Mouse (Mus musculus) megakaryocyte progenitor cell, adult 5-6 weeks (primary cell): ENCODE data around the gene Slc22a13. TPM values are rescaled to one million over a fixed set of nuclear protein-coding genes. Genes with fewer than 3 reads are reported as not detected.

Source experiments
- ATAC-seq: replicated peaks from 2 replicates; pipeline ENCODE4 v1.8.0; 2016; ENCODE audit warnings: mild to moderate bottlenecking, moderate TSS enrichment, inconsistent platforms; ENCODE audit not compliant: poor library complexity
- total RNA-seq, 2 experiments: library from RNA; stranded (forward) in 1 of 2; stranded (reverse) in 1 of 2; fragments of 157-497, 149-512 nt in 1 of 2; fragments of 200-1000 nt in 1 of 2; gene quantifications; 2 replicates each; pipeline versions ENCODE4 v1.2.3 to v1.2.4; 2015 to 2017

Slc22a13 gene
- total RNA-seq, 2 experiments from 2014 or later = not detected

DNA sequence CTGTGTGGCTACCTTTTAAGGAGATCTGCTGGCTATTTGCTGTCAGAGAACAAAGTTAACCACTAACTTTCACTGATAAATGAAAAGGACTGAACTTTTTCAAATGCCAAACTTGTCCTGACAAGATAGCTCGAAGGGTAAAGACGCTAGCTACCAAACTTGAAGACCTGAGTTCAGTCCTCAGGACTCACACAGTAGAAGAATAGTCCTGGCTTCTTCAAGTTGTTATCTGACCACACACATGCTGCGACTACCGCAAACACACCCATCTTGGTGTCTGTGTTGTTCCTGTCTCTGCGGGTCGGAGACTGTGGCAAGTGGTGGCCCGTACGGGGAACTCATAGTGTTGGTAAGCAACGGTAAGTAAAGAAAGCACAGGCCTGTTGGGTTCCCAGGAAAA lies 5.3 kb downstream of the Slc22a13 start:
- ATAC-seq = no peak

DNA sequence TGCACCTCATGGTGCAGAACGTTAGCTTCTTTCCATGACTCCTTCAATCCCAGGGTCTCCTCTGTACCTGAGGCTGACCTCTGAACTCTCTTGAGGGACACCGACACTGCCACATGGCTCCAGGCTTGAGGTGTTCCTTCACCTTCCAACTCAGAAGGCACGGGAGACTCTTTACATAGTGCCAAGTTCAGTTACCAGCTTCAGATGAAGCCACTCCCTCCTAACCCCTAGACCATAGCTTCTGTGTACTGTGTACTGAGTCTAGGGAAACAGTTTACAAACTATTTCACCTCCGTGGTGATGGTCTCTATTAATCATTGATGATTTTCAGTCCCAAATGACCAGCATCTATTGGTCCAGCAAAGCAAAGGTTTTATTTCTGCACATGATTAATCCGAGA lies 7.2 kb downstream of the Slc22a13 start:
- no peak for ATAC-seq

GRCm38 (mm10) chr9:119199151-119199861 lies 9.6 kb downstream of the Slc22a13 start:
- ATAC-seq = peak; percentile 23

DNA sequence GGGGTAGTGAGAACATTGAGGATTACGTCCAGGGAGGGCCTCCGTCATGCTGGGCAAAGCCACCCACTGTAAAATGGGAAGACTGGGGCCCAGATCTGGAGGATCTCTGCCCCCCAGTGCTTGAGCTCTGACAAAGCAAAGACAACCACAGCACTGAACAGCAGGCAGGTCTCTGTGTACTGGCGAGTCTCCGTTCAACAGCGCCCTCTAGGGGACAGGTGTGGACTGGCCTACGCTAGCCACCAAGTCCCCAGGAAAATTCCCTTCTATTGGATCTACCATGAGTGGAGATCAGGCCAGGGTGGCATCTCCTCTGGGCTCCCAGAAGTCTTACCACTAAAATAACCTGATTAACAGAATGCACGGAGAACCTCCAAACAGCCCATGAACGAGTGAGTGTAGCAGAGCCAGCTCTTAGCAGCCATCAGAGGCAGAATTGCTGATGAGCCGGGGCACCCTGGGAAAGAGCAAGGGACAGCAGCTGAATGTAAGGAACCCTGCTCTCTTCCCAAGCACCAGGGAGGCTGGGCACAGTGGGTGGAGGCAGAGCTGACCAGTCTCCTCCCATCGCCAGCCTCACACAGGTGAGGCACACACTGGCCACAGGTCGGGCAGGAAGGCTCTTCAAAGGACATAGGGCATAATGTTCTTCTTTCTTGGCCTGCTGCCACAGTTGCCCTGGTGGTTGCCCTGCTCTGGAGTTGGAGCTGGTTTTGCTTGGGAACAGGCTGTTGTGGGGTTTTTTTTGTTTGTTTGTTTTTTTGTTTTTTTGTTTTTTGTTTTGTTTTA lies 16.5 kb downstream of the Slc22a13 start:
- peak; percentile 37; the same call in 1 of the 2 replicates for ATAC-seq

GRCm38 (mm10) chr9:119181241-119181728 lies 27.6 kb downstream of the Slc22a13 start:
- ATAC-seq = no peak

DNA sequence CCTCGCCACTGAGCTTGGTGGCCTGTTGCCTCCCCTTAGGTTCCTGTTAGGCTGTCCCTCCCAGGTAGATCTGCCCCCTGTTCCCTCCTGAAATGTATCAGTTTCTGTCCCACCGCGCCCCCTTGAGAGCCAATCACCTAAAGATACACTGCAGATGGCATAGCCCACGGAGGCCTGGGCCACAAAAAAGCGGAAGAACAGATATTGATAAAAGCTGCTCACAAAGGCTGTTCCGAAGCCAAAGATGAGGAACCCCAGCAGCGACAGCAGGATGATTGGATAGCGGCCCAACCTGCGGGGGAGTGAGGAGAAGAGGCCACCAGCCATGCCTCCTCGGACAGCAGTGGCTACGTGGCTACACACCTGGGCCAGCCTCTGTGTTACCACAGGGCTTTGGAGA lies 29.6 kb downstream of the Slc22a13 start:
- no peak for ATAC-seq

- no peak for ATAC-seq
Measured at GRCm38 (mm10) chr9:119167608-119168007, 41.3 kb downstream of the Slc22a13 start.

DNA sequence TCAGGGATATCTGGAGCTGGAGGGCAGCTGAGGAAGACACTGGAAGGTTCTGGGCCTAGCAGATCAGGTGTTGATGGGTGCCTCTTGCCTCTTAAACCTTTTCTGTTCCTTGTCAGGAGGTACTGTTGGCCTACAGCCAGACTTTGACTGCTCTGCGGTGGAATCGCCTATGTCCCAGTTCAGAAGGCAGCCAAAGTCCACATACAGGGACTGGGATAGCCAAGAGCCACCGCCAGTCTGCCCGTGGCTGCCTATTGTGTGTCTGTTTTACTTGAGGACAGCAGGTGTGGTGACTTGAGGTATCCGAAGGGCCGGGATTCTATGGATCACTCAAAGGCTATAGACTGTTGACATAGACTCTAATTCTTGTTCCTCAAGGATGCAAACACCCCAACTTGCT lies 43.4 kb downstream of the Slc22a13 start:
- no peak for ATAC-seq

GRCm38 (mm10) chr9:119164743-119165142 lies 44.2 kb downstream of the Slc22a13 start:
- ATAC-seq = no peak

DNA sequence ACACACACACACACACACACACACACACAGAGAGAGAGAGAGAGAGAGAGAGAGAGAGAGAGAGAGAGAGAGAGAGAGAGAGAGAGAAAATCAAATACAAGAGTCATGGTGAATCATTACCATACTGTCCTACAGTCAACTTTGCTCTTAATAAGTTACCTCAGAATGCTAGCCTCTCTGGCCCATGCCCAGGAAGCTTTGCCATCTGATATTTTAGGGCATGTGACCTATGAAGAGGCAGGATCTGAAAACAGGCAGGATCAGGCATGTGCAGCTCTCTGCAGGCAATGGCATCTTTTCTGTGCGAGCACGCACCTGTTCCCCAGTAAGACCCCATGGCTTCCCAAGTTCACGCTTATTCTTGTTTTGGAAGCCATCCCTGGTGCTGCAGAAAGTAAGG lies 48.2 kb downstream of the Slc22a13 start:
- no peak for ATAC-seq

DNA sequence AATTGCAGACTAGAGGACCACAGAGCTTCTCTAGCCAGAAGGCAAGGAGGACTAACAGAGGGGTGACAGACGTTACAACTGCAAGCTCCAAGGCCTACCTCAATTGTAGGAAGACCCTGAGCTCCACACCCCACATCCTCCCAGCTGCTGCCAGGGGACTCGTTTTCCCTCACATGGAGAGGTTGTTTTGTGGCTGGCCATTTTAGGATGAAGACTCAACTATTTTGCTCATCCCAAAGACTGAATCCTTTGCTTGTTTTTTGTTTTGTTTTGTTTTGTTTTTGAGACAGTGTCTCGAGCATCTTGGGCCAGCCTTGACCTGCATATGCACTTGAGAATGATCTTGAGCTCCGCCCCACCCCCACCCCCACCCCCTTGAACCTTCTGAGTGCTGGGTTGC lies 50.0 kb downstream of the Slc22a13 start, which contains the start of gene Gm47289:
TSS of gene Gm47289 (plus strand) at position 301 of the 400 bp plus-strand sequence.
- no peak for ATAC-seq

- peak; percentile 88 for ATAC-seq
Measured at GRCm38 (mm10) chr9:119156278-119157201, 52.4 kb downstream of the Slc22a13 start, which contains the start of gene Acaa1b. TSS of gene Acaa1b (minus strand) at chr9:119157093.

DNA sequence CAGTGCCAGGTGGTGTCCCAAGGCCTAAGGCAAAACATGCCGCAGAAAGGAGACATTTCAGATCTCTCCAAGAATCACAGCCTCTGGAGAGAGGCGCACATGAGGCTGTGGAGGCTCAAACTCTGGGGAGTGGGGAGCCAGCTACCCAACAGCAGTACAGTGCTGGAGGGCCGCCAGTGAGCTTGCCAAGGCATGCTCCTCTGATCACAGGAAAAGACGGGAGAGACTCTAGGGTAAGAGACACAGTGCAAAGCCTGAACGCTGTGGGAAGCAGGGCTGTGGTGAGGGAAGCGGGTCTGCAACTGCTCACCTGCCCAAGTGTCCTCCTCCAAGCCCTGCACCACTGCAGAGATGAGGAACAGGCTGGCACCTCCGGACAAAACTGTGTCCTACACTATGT lies 53.1 kb downstream of the Slc22a13 start:
- ATAC-seq = no peak

DNA sequence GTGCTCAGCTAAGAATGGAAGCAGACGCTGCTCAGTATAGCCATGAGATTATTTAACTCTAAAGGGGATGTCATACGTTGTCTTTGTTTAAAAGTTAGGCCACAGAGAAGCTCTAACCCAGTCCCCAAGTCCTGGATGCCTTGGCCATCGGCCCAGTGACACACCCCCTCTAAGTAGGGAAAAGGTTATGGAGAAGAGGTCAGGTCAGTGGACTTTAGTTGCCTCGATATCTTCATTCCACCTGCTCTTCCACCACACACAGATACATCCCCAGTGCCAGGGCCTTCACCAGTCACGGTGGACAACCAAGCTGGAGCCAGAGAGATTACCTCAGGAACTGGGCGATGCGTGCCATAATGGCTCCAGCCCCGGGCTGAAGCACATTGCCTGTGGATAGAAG lies 53.5 kb downstream of the Slc22a13 start:
- ATAC-seq = no peak

GRCm38 (mm10) chr9:119151751-119152150 lies 57.1 kb downstream of the Slc22a13 start:
- no peak for ATAC-seq

- peak; percentile 70 for ATAC-seq
Measured at GRCm38 (mm10) chr9:119149601-119150000, 59.3 kb downstream of the Slc22a13 start.

GRCm38 (mm10) chr9:119146098-119146770 lies 62.7 kb downstream of the Slc22a13 start:
- ATAC-seq = no peak

- ATAC-seq = no peak
Measured at GRCm38 (mm10) chr9:119145638-119146037, 63.3 kb downstream of the Slc22a13 start.

DNA sequence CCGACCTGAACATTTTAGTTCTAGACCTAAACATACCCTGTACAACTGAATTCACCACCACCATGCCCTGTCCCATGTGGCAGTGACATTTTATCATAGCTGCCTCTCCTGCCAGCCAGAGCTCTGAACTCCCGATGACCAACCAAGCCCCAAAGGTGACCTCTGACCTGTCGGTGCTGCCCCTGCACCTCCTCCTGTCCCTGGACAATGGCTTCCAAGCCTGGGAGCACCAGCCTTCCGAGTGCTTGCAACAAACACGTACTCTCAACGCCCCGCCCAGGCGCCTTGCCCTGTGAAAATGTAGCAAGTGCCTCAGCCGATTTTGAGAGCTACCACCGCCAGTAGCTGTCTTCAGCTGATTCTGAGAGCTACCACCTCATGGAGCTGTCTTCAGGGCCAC lies 63.8 kb downstream of the Slc22a13 start:
- ATAC-seq = no peak

DNA sequence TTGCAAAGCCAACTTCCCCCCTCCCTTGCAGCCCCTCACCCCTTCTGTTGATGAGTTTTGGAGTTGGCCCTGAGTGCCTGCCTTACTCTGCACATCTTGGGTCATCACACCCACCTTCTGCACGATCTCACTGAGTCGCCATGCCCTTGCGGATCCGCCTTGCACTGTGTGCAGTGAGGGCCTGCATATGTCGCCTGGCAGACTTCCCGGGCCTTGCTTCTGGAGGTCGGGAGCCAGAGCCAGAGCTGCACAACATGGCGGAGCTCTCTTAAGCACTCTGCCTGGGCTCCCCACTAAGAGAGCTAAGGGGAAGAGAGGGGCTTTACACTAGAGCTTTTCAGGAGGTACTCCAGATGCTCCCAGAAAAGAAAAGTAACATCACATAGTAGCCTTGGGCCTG lies 64.2 kb downstream of the Slc22a13 start:
- no peak for ATAC-seq
